Mouse (Mus musculus) myocyte (in vitro differentiated cells): Measurements from ENCODE around the gene Gpr18.

Source experiments
- MAX ChIP-seq: IDR thresholded peaks from one replicate; pipeline ENCODE4 v1.6.1; 2011; ENCODE audit warnings: low read depth, mild to moderate bottlenecking, control low read depth
- POLR2A ChIP-seq: IDR thresholded peaks from one replicate; pipeline ENCODE4 v1.6.1; 2011; ENCODE audit warnings: low read depth, mild to moderate bottlenecking, control low read depth, moderate library complexity; ENCODE audit not compliant: insufficient read length
- TCF12 ChIP-seq: IDR thresholded peaks from one replicate; pipeline ENCODE4 v1.6.1; 2011; ENCODE audit warnings: mild to moderate bottlenecking, control low read depth; ENCODE audit not compliant: poor library complexity, insufficient read depth, severe bottlenecking
- TCF3 ChIP-seq: IDR thresholded peaks from one replicate; pipeline ENCODE4 v1.6.1; 2011; ENCODE audit warnings: low read depth, control low read depth; ENCODE audit not compliant: insufficient read length

DNA sequence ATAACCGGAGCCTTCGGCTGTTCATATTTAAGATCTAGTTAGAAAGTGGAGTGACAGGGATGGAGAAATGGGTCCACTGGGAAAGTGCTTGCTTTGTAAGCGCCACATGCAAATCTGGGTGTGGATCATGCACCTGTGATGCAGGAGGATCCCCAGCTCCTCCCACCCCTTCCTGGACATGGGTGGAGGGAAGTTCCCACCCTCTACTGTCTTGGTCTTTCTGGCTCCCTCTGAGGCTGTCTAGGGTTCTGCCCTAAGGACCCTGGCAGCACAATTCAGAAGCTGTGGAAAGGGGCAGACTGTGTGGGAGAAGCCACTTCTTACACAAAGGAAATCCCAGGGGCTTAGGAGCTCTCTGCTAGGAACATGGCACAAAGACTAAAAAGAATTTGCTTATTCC lies 16.0 kb upstream of the Gpr18 start:
- TF ChIP-seq MAX (no peak), TCF12 (no peak), POLR2A (no peak), TCF3 (no peak)
